Mouse (Mus musculus) liver, embryonic 14.5 days (tissue): ENCODE measurements around the gene Plcl2.

ENCODE experiments used
- CTCF ChIP-seq: IDR thresholded peaks from 2 replicates; pipeline ENCODE4 v1.5.1; 2016; ENCODE audit warnings: antibody characterized with exemption, low read depth, control low read depth
- EP300 ChIP-seq: IDR thresholded peaks from 2 replicates; pipeline ENCODE4 v1.6.1; 2016; ENCODE audit warnings: antibody characterized with exemption, low read depth

DNA sequence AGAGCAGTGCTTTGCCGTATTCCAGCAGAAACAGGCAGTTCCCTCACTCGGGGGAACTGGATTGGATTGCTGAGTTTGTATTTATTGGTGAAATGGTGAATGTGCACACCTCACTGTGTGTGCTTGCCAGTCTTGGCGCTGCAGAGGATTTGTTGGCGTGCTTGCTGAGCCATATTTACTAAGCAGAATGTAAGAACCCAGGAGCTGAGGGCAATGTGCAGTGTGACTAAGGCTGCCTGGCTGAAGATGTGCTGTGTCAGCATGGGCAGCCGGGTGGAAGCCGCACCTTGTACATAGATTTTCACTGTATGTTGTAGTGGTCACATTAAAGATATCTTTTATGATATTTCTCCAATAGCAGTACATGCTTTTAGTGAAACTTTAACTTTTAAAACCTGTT lies 178.9 kb downstream of the Plcl2 start:
- TF ChIP-seq CTCF = no peak
- no peak for TF ChIP-seq EP300
